Comparison of ENCODE assay signal across 10 mouse cellular contexts in genomic region chr2:167675120-167675909, GRCm38 (mm10). TPM values are rescaled to one million over a fixed set of nuclear protein-coding genes. Genes with fewer than 3 reads are reported as not detected.
DNase-seq lines count a peak whose midpoint lies in the region; ATAC-seq lines count a peak whose summit lies in the region.
"Had no signal": no experiment of that assay in that cellular context is flagged by ENCODE, and none has a peak within 500 bp of the region (broad histone marks: within the 10 kb centered on the region; RNA-seq: fewer than 3 reads in every experiment).

No protein-coding gene starts in this region.

- DNase-seq in hindbrain, embryonic 11.5 days (ENCODE audit: low spot score): peak; percentile 58
- DNase-seq in CD4-positive helper T cell, adult 2 months (ENCODE audit: low read depth, low spot score): peak; percentile 48
- peak; percentile 80 for DNase-seq in R1 (ENCODE audit: low read depth, low spot score)
- peak; percentile 68 for DNase-seq in kidney, postnatal 14 days
- DNase-seq in thymus, postnatal 4 days: peak; percentile 75
- DNase-seq in layer of hippocampus, adult 18-20 months (ENCODE audit: low spot score in 2 of 2): no peak
- DNase-seq in testis, postnatal 14 days (ENCODE audit: low spot score): no peak

- no peak overlapping the region for H3K9ac ChIP-seq in hindbrain, embryonic 11.5 days (ENCODE audit: low read depth, low read length)
- H3K9ac ChIP-seq in hindbrain, embryonic 16.5 days (ENCODE audit: low read depth, low read length): no peak overlapping the region
- H3K9ac ChIP-seq: embryonic facial prominence, embryonic 15.5 days; liver, embryonic 15.5 days had no signal

- H3K27ac ChIP-seq in hindbrain, embryonic 11.5 days (ENCODE audit: low read depth, low read length): no peak overlapping the region
- H3K27ac ChIP-seq in hindbrain, embryonic 16.5 days (ENCODE audit: low read depth, low read length): no peak overlapping the region
- H3K27ac ChIP-seq: embryonic facial prominence, embryonic 15.5 days; liver, embryonic 15.5 days had no signal

- no peak overlapping the region for H3K4me2 ChIP-seq in hindbrain, embryonic 11.5 days (replicated peaks; ENCODE audit: low read depth, low read length)
- H3K4me2 ChIP-seq in hindbrain, embryonic 16.5 days (ENCODE audit: low read length): no peak overlapping the region
- H3K4me2 ChIP-seq: embryonic facial prominence, embryonic 15.5 days; liver, embryonic 15.5 days had no signal

- WGBS in hindbrain, embryonic 11.5 days: 40% methylated on average over 14 of the region's 14 CpGs
- 46% methylated on average over 14 of the region's 14 CpGs for WGBS in hindbrain, embryonic 16.5 days

- 0 out of 2 replicates have a peak, but pooled peaks cover 3% of the 10 kb centered on the region for H3K4me1 ChIP-seq in hindbrain, embryonic 11.5 days (replicated peaks; ENCODE audit: control insufficient read depth, insufficient read depth, low read length)
- no peaks in the 10 kb centered on the region for H3K4me1 ChIP-seq in hindbrain, embryonic 16.5 days (ENCODE audit: control insufficient read depth, insufficient read depth, low read depth, low read length)

- no peak for ATAC-seq in hindbrain, embryonic 11.5 days (ENCODE audit: low FRiP score)
- ATAC-seq in hindbrain, embryonic 16.5 days: no peak

- H3K36me3 ChIP-seq in hindbrain, embryonic 11.5 days (ENCODE audit: control insufficient read depth, insufficient read depth, low read length): no peaks in the 10 kb centered on the region
- H3K36me3 ChIP-seq in hindbrain, embryonic 16.5 days (ENCODE audit: control insufficient read depth, insufficient read depth, low read length): no peaks in the 10 kb centered on the region
- H3K36me3 ChIP-seq: embryonic facial prominence, embryonic 15.5 days; liver, embryonic 15.5 days had no signal

- no peaks in the 10 kb centered on the region for H3K27me3 ChIP-seq in hindbrain, embryonic 11.5 days (ENCODE audit: control insufficient read depth, insufficient read depth, low read length)
- H3K27me3 ChIP-seq in hindbrain, embryonic 16.5 days (replicated peaks; ENCODE audit: control insufficient read depth, insufficient read depth, low read length): no peaks in the 10 kb centered on the region
- H3K27me3 ChIP-seq: embryonic facial prominence, embryonic 15.5 days had no signal

- H3K9me3 ChIP-seq in hindbrain, embryonic 11.5 days (ENCODE audit: control insufficient read depth, low read length): no peaks in the 10 kb centered on the region
- no peaks in the 10 kb centered on the region for H3K9me3 ChIP-seq in hindbrain, embryonic 16.5 days (ENCODE audit: control insufficient read depth, low read length)
- H3K9me3 ChIP-seq: embryonic facial prominence, embryonic 15.5 days; liver, embryonic 15.5 days had no signal

- H3K4me3 ChIP-seq in hindbrain, embryonic 11.5 days (ENCODE audit: low read depth, low read length): no peak overlapping the region
- no peak overlapping the region for H3K4me3 ChIP-seq in hindbrain, embryonic 16.5 days (ENCODE audit: low read length)
- H3K4me3 ChIP-seq: embryonic facial prominence, embryonic 15.5 days; liver, embryonic 15.5 days had no signal

RNA-seq across cellular contexts. Expression of gene Cebpb, which starts 13.4 kb away (rescaled TPM):
- polyA plus RNA-seq in hindbrain, embryonic 11.5 days (2014; fragmentation: Nextera tagmentation; extraction: Ambion mirVana): 1.5 and 3.1 TPM in 2 replicates
- polyA plus RNA-seq in hindbrain, embryonic 16.5 days (2015; fragmentation: Nextera tagmentation; extraction: Ambion mirVana): 0.15 and 0.22 TPM in 2 replicates
- total RNA-seq in layer of hippocampus, adult 18-20 months (2021): 10 to 100 TPM; 41.9 to 43.2 TPM

RNA-seq across cellular contexts. Expression of gene Gm20431, which starts 14.0 kb away (rescaled TPM):
- 4.0 and 8.4 TPM in 2 replicates for polyA plus RNA-seq in hindbrain, embryonic 11.5 days (2014; fragmentation: Nextera tagmentation; extraction: Ambion mirVana)
- 11.9 and 12.8 TPM in 2 replicates for polyA plus RNA-seq in hindbrain, embryonic 16.5 days (2015; fragmentation: Nextera tagmentation; extraction: Ambion mirVana)
- total RNA-seq in layer of hippocampus, adult 18-20 months (2021): 10 to 100 TPM; 36.7 to 39.9 TPM

RNA-seq across cellular contexts. Expression of gene Tmem189, which starts 14.3 kb away (rescaled TPM):
- polyA plus RNA-seq in hindbrain, embryonic 11.5 days (2014; fragmentation: Nextera tagmentation; extraction: Ambion mirVana): 27.5 and 34.0 TPM in 2 replicates
- polyA plus RNA-seq in hindbrain, embryonic 16.5 days (2015; fragmentation: Nextera tagmentation; extraction: Ambion mirVana): 37.1 and 39.3 TPM in 2 replicates
- 10 to 100 TPM; 46.7 TPM for total RNA-seq in layer of hippocampus, adult 18-20 months (2021)

RNA-seq across cellular contexts. Expression of gene Ube2v1, which starts 43.4 kb away (rescaled TPM):
- polyA plus RNA-seq in hindbrain, embryonic 11.5 days (2014; fragmentation: Nextera tagmentation; extraction: Ambion mirVana): 237 and 257 TPM in 2 replicates
- polyA plus RNA-seq in hindbrain, embryonic 16.5 days (2015; fragmentation: Nextera tagmentation; extraction: Ambion mirVana): 390 and 393 TPM in 2 replicates
- 100 to 1,000 TPM; 235 to 247 TPM for total RNA-seq in layer of hippocampus, adult 18-20 months (2021)

Comparison
In these comparisons a context has a peak if more than half of its experiments do, and no peak if none do; other contexts are left out.
1. DNase-seq: peak in hindbrain, embryonic 11.5 days (single experiment), CD4-positive helper T cell, adult 2 months (single experiment), R1 (single experiment), kidney, postnatal 14 days (single experiment) and thymus, postnatal 4 days (single experiment); none in layer of hippocampus, adult 18-20 months (0 of 2) and testis, postnatal 14 days (single experiment).